Mouse (Mus musculus) frontal cortex, postnatal 14 days (tissue): ENCODE measurements around the gene Nrbp1.
"Not testable (repeated sequence)": the region's sequence is repeated elsewhere in the genome, so short reads cannot be mapped to it uniquely, and the experiment has no call there.

Experiments used
- DNase-seq, 2 experiments: peaks; one replicate each; pipeline ENCODE4 v3.0.0; 2022; ENCODE audit warnings: low spot score in 2 of 2

The Nrbp1 gene

DNA sequence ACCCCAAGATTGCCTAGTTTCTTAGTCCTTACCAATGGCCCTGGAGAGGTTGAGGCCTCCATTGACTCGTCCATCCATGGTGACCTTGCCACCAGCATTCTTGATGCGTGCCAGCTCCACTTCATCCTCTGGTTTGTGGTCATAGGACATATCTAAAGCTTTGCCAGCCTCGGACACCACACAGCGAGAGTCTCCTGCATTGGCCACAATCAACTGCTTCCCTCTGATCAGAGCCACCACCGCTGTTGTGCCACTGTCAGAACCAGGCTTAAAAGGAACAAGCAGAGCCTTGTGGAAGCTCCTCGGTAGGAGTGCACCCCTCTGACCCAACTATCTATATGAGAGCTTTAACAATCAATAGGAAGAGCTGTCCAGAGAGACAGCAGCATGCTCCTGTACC, 36.2 kb upstream of the Nrbp1 start:
- DNase-seq: no peak

- DNase-seq: not testable (repeated sequence)
Measured at GRCm38 (mm10) chr5:31216554-31216953, 24.1 kb upstream of the Nrbp1 start.

- DNase-seq: no peak
Measured at GRCm38 (mm10) chr5:31218294-31218693, 22.4 kb upstream of the Nrbp1 start.

GRCm38 (mm10) chr5:31219070-31219469, 21.6 kb upstream of the Nrbp1 start:
- no peak for DNase-seq

DNA sequence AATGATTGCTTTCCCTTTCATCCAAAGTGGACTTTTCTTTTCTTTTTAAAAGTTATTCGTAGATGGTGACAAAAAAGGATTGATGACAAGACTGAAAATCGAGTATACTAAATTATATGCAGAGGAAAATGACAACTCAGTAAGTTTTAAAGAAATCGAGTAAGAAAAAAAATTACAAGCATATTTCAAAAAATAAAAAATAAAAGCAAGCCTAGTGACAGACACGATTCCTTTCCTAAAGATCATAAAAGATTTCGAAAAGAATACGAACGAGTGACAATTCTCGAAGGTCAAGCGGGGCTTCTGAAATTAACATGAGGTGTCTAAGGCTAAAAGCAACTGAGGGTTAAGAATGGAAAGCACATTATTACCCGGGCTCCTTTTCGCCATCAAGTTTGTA, 21.2 kb upstream of the Nrbp1 start:
- DNase-seq: no peak

DNA sequence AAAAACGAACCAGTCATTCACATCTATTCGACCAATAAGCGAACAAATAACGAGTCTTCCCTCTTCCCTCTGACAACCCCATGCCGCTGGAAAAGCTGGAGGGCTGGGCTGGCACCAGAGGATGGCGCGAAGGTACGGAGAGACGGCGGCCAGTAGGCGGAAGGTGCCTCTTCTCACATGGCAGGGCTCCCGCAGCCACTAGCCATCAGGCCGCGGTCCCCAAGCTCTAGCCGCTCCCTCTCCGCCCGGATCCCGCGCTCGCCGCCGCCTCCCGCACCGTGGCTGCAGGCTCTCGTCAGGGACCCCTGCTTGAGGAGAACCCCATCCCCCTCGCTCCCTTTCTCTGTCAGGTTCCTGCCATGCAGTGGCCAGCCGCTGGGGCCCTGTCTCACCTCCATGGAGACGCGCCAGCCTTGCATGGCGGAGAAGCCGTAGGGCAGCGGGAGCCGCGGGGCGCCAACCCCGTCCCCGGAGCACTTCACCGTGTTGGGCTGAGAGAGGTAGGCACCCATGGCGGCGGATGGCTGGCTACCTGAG, 20.7 kb upstream of the Nrbp1 start:
- DNase-seq: peak in 1 of 2 experiments; percentile 38

DNA sequence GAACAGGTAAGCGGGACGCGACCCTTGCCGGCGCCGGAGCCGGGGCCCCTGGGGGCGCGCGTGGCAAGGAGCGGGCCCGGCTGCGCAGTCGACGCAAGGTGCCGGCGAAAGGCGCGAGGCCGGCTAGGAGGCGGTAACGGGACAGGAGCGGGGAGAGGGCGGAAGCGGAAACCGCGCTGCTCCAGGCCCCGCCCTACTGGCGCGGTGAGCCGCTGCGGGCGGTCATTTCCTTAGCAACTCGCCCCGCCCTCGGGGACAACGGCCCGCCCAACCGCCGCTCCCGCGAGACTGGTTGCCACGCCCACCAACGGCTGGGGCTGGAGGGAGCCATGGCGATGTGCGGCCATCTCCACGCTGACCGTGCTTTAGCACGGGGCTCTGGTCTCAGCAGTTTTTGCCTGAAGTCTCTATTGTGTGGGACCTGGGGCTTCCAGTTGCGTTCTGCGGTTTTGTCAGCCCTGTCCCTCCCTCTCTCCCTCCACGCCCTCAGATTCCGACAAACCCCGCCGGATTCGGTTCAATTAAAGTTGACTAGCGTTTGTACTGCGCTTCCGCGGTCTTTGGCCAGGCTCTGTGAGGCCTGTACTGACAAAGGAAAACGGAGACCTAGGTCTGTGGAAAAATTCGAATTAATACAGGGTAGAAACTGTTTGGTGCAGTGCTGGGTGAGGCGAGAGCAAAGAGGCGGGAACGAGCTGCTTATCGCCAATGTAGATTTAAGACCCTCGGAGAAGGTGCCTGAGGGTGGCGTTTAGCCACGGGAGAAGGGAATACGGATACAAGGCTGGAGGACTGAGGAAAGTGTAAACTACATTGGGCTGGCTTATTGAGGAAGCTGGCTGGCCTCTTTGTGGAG, 20.0 kb upstream of the Nrbp1 start, which contains the start of gene Ppm1g:
Ppm1g (minus strand) TSS at position 240 of the 856 bp plus-strand sequence.
- DNase-seq: peak; percentile 91 to 94

GRCm38 (mm10) chr5:31221304-31221945, 19.2 kb upstream of the Nrbp1 start:
- no peak for DNase-seq

DNA sequence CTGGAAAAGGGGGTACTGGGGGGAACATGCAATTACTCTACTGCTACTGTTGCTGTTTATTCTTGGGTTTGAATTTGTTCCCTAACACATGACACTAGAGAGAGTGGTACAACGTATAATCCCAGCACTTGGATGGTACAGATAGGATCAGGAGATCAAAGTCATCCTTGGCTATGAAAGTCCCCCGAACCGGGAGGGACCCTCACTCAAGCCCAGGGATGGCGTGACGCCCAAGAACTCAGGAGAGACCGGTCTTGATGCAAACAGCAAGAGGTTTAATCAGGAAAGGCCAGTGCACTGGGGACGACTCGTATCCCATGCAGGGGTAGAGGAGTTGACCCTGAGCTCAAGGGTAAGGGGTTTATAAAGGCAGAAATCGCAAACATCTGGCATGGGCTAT, 18.0 kb upstream of the Nrbp1 start:
- DNase-seq: no peak

DNA sequence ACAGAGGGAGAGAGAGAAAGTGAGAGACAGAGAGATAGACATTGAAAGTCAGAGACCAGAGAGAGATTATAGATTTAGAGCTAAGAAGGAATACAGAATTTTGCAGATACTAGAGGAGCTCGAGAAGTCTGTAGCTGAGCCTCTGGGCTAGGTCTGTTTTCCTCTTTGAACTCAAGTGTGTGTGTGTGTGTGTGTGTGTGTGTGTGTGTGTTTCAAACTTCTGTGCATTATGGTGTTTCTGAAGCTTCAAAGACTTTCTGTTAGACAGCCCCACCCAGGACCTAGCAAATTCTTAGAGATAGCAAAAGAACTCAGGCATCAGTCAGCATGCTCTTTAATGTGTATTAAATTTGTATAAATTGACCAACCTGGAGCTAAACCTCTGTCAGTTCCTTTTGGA, 14.0 kb upstream of the Nrbp1 start:
- no peak for DNase-seq

DNA sequence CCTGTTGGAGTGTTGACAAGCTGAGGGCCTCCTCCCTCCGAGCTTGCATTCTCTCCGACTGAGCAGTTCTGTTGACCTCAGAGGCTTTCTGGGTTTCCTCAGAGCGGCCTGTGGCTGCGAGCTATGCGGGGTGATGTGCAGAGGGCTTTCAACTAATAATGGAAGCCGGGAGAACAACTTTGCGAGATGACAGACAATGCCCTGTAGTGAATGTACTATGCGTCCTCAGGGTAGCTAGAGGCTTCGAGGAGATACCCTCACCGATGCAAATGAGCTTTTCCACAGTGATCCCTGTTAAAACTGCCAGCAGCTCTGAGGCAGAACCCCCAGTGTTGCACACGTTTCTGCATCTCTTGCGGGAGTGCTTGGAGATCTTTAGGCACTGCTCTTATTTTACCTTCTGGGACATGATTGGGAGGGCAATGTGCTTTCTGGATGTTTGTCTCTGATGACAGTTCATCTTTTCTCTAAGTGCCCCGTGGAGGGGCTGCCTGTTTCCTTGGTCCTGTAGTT, 914 bp downstream of the Nrbp1 start:
- no peak for DNase-seq

DNA sequence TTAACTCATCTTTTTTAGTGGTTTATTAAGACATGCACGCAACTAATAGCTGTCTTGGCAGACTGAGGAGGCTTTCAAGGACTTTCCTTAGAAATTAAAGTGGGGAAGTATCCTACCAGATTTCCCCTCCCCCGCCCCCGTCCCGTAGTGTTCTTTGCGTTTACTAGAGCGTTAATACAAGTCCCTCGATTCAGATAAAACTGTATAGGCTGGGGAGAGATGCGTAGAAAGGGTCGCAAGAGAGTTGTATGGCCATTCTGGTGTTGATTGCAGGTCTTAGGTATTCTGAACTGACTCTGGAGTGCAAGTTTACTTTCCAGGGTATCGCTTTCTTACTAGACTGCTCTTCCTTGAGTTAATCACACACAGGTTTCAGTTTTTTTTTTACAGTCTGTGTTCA, 1.5 kb downstream of the Nrbp1 start:
- DNase-seq: no peak

GRCm38 (mm10) chr5:31250716-31251115, 10.1 kb downstream of the Nrbp1 start:
- no peak for DNase-seq

- DNase-seq: no peak
Measured at GRCm38 (mm10) chr5:31251541-31252101, 11.0 kb downstream of the Nrbp1 start, which contains the start of gene Krtcap3. TSS of gene Krtcap3 (plus strand) at chr5:31251691.

- DNase-seq: no peak
Measured at GRCm38 (mm10) chr5:31252151-31252550, 11.5 kb downstream of the Nrbp1 start.

DNA sequence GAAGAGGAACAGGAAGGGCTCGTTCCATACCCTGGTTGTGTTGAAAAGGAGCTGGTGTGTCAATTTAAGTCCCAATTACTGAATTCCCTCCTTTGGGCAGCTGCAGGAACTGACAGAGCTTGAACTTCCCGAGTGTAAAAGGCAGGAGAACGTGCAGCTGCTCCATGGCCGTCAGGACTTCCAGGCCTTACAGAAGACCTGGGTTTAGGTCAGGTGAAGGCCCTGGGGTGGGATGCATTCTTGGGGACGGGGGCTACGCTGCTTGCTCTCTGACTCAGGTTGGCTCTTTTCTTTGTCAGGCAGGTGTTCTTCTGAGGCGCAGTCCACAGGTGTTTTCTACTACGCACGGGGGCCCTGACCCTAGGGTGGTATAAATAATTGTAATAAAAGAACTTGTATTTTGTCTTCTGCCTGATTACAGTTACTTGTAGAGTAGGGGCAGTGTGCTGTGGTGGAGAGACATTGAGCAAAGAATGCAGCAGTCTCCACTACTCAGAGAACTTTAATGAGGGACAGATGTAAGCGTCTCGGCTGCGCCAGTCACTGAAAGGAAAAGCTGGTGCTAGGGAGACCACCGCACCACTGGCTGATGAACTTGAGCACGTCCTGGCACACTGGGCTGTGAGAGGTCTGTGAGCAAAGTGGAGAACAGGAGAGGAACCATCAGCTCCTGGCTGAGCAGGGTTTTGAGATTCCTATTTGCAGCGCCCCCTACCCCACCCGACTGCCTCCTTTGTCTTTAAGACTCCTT, 12.3 kb downstream of the Nrbp1 start:
- DNase-seq: no peak

- DNase-seq: no peak
Measured at GRCm38 (mm10) chr5:31253806-31254205, 13.1 kb downstream of the Nrbp1 start.

DNA sequence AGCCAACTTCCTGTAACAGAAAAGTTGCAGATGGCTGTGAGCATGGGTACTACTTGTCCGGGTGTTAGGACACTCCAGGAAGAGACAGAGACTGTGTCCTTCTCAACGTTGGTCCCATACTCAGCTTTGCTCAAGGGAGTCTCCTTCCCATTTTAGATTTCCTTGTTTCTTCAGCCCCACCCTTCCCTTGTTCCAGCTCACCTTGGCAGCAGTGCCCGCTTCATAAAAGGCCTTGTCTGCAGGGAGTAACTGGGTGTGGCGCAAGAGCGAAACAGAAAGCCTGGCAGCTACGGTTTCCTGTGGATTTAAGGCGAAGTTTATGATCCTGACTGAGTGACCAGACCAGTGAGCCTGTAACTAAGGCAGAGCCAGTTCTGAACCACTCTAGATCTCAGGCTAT, 13.8 kb downstream of the Nrbp1 start:
- DNase-seq: no peak

- DNase-seq: no peak
Measured at GRCm38 (mm10) chr5:31254901-31255300, 14.2 kb downstream of the Nrbp1 start.

DNA sequence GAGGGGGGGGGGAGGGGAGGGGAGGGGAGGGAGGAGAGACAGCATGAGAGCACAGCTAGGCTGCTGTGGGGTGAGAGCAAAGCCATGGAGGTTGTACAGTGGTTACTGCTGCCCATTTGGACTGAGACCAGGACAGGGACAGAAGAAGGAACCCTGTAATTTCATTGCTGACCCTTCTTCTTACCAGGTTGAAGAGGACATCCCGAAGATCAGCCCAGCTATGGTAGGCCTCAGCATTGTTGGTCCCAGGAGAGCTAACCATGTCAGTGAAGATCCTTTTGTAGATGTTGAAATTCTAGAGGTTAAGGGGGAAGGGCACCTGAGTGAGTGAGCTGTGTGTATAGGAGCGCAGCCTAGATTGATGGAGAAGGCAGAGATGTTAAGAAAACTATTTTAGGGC, 14.7 kb downstream of the Nrbp1 start:
- no peak for DNase-seq

GRCm38 (mm10) chr5:31255971-31256370, 15.3 kb downstream of the Nrbp1 start:
- no peak for DNase-seq

- DNase-seq: no peak
Measured at GRCm38 (mm10) chr5:31257616-31258015, 17.0 kb downstream of the Nrbp1 start.
